Mouse (Mus musculus) stomach, embryonic 14.5 days (tissue): ENCODE measurements at regions not wholly inside any gene's neighbourhood (a gene's known extent, or its start where the extent isn't known, plus 50 kb on each side); places are given as distances from the start of the nearest gene placed in this dataset.

Source experiments
- ATAC-seq: fragments of 200-750 bp; cut with Nextera tagmentation; 2 replicates; pipeline ENCODE4 v1.8.0; 2017; ENCODE audit warnings: low read depth, moderate TSS enrichment; ENCODE audit not compliant: insufficient number of reproducible peaks, insufficient read depth, low FRiP score
- H3K27ac ChIP-seq: fragments of 300-500 bp; sonication (generic); 2 replicates; pipeline ENCODE4 v1.5.1; 2014; ENCODE audit warnings: mild to moderate bottlenecking, low read length, moderate library complexity, mixed read lengths
- H3K27me3 ChIP-seq: fragments of 300-500 bp; sonication (generic); 2 replicates; pipeline ENCODE4 v1.6.1; 2014; ENCODE audit warnings: low read length, control low read depth, mixed read lengths; ENCODE audit not compliant: control insufficient read depth, insufficient read depth
- H3K36me3 ChIP-seq: fragments of 300-500 bp; sonication (generic); 2 replicates; pipeline ENCODE4 v1.6.1; 2014; ENCODE audit warnings: mild to moderate bottlenecking, control low read depth, low read length, moderate library complexity, mixed read lengths; ENCODE audit not compliant: control insufficient read depth, insufficient read depth
- H3K4me1 ChIP-seq: fragments of 300-500 bp; sonication (generic); 2 replicates; pipeline ENCODE4 v1.6.1; 2014; ENCODE audit warnings: low read length, control low read depth, mixed read lengths; ENCODE audit not compliant: control insufficient read depth, insufficient read depth
- H3K4me2 ChIP-seq: fragments of 300-500 bp; sonication (generic); replicated peaks from 2 replicates; pipeline ENCODE4 v1.6.1; 2014; ENCODE audit warnings: low read depth, low read length, control low read depth
- H3K4me3 ChIP-seq: fragments of 300-500 bp; sonication (generic); 2 replicates; pipeline ENCODE4 v1.5.1; 2014; ENCODE audit warnings: low read depth, low read length, control low read depth
- H3K9ac ChIP-seq: fragments of 300-500 bp; sonication (generic); replicated peaks from 2 replicates; pipeline ENCODE4 v1.6.1; 2014; ENCODE audit warnings: low read depth, mild to moderate bottlenecking, control low read depth, low read length, moderate library complexity, mixed read lengths
- H3K9me3 ChIP-seq: fragments of 300-500 bp; sonication (generic); 2 replicates; pipeline ENCODE4 v1.6.1; 2016; ENCODE audit warnings: low read depth, low read length, control low read depth; ENCODE audit not compliant: control insufficient read depth
- WGBS: fragments of 180-500 bp; shearing (Covaris S2); extraction: QIAGEN DNeasy Blood & Tissue Kit; methylation state at CpG from one replicate; pipeline ENCODE4 v1.1.7; 2014; 5-methylcytosine and 5-hydroxymethylcytosine counted together

DNA sequence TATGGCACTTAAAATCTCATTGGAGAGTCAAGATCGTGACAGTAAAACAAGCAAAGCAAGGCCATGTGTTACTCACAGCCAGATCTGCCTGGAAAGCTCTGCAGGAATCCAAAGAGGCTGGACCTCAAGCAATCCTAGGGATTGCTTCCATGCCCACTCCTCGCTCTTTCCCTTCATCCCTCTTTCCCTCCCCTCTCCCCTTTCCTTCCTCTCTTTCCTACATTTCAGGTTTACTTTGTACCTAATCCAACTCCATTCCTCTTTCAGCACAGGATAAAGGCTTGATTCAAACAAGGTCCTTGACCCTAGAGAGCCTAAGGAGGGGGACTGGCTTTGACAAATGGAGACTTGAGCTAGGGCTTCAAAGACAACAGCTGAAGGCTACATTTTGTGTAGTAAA, 126.0 kb upstream of the Ldb2 start:
- H3K36me3 ChIP-seq: no peaks in the 10 kb centered on the region
- WGBS: 26% methylated on average over 2 of the region's 2 CpGs
- H3K27me3 ChIP-seq: no peaks in the 10 kb centered on the region
- H3K9me3 ChIP-seq: no peaks in the 10 kb centered on the region
- H3K27ac ChIP-seq: no peak overlapping the region
- no peaks in the 10 kb centered on the region for H3K4me1 ChIP-seq
- H3K9ac ChIP-seq: no peak overlapping the region
- H3K4me2 ChIP-seq: no peak overlapping the region
- no peak for ATAC-seq
- H3K4me3 ChIP-seq: no peak overlapping the region

DNA sequence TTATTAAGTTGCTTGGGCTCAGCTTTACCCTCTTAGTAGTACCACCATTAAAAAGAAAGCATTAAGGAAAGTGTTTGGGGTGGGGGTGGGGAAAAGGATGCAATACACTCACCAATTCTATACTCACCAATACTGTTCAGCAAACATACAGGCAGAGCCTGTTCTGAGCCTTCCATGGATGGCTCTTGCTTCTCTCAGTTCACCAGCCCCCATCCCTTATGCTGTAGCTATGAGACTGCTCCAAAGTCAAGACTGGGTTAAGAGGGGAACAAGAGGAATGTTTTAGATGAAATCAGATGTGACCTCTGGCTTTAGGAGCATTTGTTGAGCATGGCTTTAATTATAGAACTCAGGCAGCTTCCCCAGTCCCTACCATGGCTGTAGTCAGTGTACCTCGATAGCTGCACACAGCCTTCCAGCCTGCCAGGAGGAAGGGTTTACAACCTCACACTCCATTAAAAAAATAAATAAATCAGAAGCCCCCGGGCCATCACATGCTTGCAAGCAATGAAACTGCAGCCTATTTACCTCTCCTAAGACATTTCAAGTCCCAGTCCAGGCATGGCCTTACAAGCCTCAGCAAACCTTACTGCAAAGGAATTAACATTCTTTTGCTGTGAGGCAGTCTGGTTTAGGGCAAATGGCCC, 122.8 kb upstream of the Ldb2 start:
- H3K9me3 ChIP-seq: no peaks in the 10 kb centered on the region
- H3K4me2 ChIP-seq: no peak overlapping the region
- WGBS: 25% methylated on average over 2 of the region's 2 CpGs
- ATAC-seq: no peak
- H3K27ac ChIP-seq: no peak overlapping the region
- H3K9ac ChIP-seq: no peak overlapping the region
- no peaks in the 10 kb centered on the region for H3K4me1 ChIP-seq
- H3K4me3 ChIP-seq: no peak overlapping the region
- H3K27me3 ChIP-seq: no peaks in the 10 kb centered on the region
- H3K36me3 ChIP-seq: no peaks in the 10 kb centered on the region

DNA sequence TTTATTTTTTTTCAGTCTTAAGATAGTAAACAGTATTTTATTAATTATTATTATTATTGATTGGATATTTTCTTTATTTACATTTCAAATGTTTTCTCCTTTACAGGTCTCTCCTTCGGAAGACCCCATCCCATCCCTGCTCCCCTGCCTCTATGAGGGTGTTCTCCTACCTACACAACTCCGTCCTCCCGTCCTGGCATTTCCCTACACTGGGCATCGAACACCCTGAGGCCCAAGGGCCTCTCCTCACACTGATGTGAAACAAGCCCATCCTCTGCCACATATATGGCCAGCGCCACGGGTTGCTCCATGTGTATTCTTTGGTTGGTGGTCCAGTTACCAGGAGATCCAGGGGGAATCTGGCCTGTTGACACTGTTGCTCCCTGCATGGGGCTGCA, 118.3 kb upstream of the Ldb2 start:
- Histone ChIP-seq H3K9me3 (no peaks in the 10 kb centered on the region), H3K36me3 (no peaks in the 10 kb centered on the region), H3K9ac (no peak overlapping the region), H3K27me3 (no peaks in the 10 kb centered on the region), H3K27ac (no peak overlapping the region), H3K4me3 (no peak overlapping the region), H3K4me1 (no peaks in the 10 kb centered on the region), H3K4me2 (no peak overlapping the region)
- WGBS: 93% methylated on average over 6 of the region's 6 CpGs
- ATAC-seq: no peak

DNA sequence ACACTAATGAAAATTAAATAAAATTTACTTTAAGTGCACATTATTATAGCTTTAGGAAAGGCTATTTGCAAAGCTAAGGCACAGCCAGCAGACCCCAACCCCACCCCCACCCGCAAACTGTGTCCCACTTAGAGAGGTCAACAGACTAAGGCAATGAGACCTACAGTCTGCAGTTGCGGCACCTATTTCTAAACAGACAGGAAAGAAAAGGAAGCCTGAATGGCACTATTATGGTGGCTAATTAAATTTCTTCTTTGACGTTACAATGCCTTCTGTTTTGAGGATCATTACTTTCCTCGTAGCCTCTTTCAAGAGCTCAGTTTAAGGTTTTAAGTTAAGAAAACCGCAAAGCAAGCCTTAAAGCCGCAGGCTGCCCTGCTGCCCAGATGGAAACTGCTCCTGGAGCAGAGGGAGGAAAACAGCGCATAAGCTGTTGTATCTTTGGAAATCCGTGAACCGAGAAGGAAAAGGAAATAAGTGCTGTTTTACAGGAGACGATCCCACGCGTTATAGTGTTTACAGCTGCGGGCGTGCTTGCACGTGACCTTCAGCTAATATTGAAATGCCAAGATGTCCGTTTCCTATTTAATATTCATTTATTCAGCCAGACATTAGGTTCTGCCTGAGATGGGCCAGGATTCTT, 117.8 kb upstream of the Ldb2 start:
- Histone ChIP-seq H3K9me3 (no peaks in the 10 kb centered on the region), H3K27ac (no peak overlapping the region), H3K4me1 (no peaks in the 10 kb centered on the region), H3K27me3 (no peaks in the 10 kb centered on the region), H3K36me3 (no peaks in the 10 kb centered on the region), H3K4me2 (no peak overlapping the region), H3K9ac (no peak overlapping the region), H3K4me3 (no peak overlapping the region)
- 63% methylated on average over 16 of the region's 16 CpGs for WGBS
- no peak for ATAC-seq

DNA sequence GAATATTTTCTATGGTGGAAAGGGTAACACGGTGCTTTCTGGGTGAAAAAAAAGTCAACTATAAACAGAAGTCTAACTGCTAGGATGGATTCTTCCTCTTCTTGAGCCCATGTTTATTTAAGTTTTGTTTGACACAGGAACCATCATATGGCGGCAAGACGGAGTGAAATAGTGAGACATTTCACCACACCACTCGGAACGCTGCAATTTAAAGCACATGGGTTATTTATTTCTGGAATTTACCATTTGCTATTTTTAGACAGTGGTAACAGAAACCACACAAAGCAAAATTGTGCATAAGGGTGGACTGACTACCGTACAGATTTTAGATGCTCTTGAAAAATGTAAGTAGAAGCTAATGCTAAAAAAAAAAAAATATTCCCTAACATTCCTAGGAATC, 103.1 kb upstream of the Ldb2 start:
- Histone ChIP-seq H3K9ac (no peak overlapping the region), H3K36me3 (no peaks in the 10 kb centered on the region), H3K9me3 (no peaks in the 10 kb centered on the region), H3K27ac (no peak overlapping the region), H3K4me2 (no peak overlapping the region), H3K27me3 (no peaks in the 10 kb centered on the region), H3K4me1 (no peaks in the 10 kb centered on the region), H3K4me3 (no peak overlapping the region)
- ATAC-seq: no peak
- WGBS: 33% methylated on average over 6 of the region's 6 CpGs

DNA sequence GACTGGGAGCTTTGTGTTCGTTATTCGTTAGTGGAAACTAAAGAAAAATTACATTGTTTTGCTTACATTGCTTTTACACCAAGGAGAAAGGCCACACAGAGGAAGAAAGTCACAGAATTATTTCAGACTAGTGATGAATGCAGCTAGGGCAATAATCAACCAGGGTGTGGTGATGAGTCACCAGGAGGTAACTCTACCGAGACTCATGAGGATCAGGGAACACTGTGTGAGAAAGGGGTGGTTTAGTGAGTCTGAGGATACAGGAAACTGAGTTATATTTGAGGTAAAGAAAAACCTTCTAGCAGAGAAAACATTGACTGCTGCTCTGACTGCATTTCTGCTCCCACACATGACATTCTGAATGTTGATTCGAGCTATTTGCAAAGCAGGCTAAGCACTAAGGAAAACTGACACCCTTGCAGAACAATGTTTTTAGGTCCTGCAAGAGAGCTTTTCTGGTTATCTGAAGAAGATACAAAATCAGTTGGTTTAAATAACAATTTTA, 87.1 kb upstream of the Ldb2 start:
- no peak overlapping the region for H3K4me3 ChIP-seq
- H3K36me3 ChIP-seq: no peaks in the 10 kb centered on the region
- H3K4me2 ChIP-seq: no peak overlapping the region
- ATAC-seq: no peak
- H3K4me1 ChIP-seq: no peaks in the 10 kb centered on the region
- WGBS: 64% methylated on average over 4 of the region's 4 CpGs
- no peak overlapping the region for H3K27ac ChIP-seq
- no peak overlapping the region for H3K9ac ChIP-seq
- no peaks in the 10 kb centered on the region for H3K27me3 ChIP-seq
- no peaks in the 10 kb centered on the region for H3K9me3 ChIP-seq

DNA sequence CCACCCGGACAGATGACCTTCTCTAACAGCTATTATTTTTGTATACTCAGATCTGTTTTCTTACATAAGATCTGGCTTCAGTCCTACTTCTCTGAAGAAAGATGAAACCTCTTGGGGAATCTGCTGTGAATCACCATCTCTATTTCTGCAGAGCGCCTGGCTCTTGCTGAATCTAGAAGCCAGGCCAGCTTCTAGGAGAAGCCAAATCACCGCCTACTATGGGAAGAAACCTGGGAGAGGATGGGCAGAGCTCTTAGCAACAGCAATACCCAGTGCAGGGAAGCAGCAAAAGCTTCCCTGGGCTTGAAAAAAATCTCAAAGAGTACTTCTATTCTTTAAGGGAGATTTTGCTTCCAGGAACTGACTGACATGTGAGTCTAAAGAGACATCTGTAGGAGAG, 77.5 kb upstream of the Ldb2 start:
- no peaks in the 10 kb centered on the region for H3K36me3 ChIP-seq
- no peak overlapping the region for H3K9ac ChIP-seq
- no peaks in the 10 kb centered on the region for H3K27me3 ChIP-seq
- no peak for ATAC-seq
- H3K4me2 ChIP-seq: no peak overlapping the region
- 57% methylated on average over 3 of the region's 3 CpGs for WGBS
- H3K9me3 ChIP-seq: no peaks in the 10 kb centered on the region
- H3K27ac ChIP-seq: peak overlapping the region; percentile 61
- H3K4me3 ChIP-seq: no peak overlapping the region
- peaks cover 4% of the 10 kb centered on the region; the same call in 1 of the 2 replicates for H3K4me1 ChIP-seq

DNA sequence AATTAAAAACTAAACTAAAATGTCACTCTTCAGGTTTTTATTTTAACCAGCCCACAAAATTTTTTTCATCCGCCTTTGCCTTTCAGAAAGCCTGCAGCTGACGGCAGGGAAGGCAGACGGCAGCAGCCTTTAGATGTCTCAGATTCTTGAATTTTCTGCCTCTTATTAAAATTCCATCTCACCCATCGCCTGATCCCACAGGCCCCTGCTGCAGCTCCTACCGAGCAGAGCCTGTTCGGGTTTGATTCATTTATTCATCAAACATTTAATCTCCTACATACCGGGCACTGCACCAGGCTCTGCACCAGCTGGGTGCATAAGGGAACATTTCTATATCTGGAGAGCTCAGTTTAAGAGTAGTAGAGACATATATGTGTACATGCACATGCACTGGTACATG, 72.8 kb upstream of the Ldb2 start:
- H3K9ac ChIP-seq: no peak overlapping the region
- H3K9me3 ChIP-seq: no peaks in the 10 kb centered on the region
- no peaks in the 10 kb centered on the region for H3K27me3 ChIP-seq
- peaks cover 4% of the 10 kb centered on the region; the same call in 1 of the 2 replicates for H3K4me1 ChIP-seq
- 45% methylated on average over 7 of the region's 7 CpGs for WGBS
- no peak for ATAC-seq
- H3K4me2 ChIP-seq: no peak overlapping the region
- no peak overlapping the region for H3K4me3 ChIP-seq
- no peaks in the 10 kb centered on the region for H3K36me3 ChIP-seq
- no peak overlapping the region for H3K27ac ChIP-seq

DNA sequence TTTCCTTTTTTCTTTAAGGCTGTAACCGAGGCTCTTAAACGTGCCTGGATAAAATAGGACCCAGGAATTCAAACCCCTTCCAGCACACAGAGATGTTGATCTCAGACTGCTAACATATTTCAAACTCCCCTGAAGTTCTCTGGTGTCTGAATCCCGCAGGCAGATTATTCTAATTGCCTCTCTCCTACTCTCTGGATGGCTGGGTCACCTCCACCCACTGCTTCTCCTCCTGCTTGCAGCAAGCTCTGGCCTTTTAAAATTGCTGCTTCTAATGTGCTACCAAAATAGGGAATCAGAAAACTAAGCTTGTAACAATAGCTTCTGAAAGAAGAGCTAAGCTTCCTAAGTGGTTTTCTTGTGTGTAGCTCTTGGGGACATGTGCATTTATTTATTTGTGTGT, 64.4 kb upstream of the Ldb2 start:
- H3K27me3 ChIP-seq: no peaks in the 10 kb centered on the region
- no peak overlapping the region for H3K27ac ChIP-seq
- H3K4me1 ChIP-seq: peaks cover 7% of the 10 kb centered on the region; the same call in 1 of the 2 replicates
- ATAC-seq: no peak
- H3K4me2 ChIP-seq: no peak overlapping the region
- H3K9ac ChIP-seq: no peak overlapping the region
- no peaks in the 10 kb centered on the region for H3K36me3 ChIP-seq
- 27% methylated on average over 3 of the region's 3 CpGs for WGBS
- H3K9me3 ChIP-seq: no peaks in the 10 kb centered on the region
- H3K4me3 ChIP-seq: no peak overlapping the region
